Mouse (Mus musculus): ENCODE results near the gene Wfdc5.

The Wfdc5 gene

GRCm38 (mm10) chr2:164173394-164173793, 9.1 kb downstream of the Wfdc5 start:
- DNase-seq: no peak

GRCm38 (mm10) chr2:164170902-164171301, 11.6 kb downstream of the Wfdc5 start, which contains the start of gene Kcns1:
Gene Kcns1, minus strand, starts transcription at chr2:164171113.
- DNase-seq: no peak

- DNase-seq: no peak
Measured at GRCm38 (mm10) chr2:164170326-164170725, 12.2 kb downstream of the Wfdc5 start.

DNA sequence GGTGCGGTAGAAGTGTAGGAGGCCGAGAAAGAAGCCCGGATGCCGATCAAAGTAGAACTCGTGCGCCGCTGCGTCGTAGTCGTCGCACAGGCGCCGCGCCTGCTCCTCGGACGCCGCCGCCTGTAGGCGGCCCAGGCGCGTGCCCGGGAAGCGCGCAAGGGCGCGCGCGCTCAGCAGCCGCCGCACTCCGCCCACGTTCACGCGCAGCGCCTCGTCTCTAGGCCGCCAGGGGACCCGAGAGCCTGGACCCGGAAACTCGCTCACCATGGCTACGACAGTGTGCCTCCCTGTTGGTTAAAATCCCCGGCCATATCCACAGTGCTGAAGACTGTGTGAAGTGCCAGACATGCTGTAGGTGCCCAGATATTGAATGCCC, 14.0 kb downstream of the Wfdc5 start:
- DNase-seq: no peak

- no peak for DNase-seq
Measured at GRCm38 (mm10) chr2:164167752-164168570, 14.6 kb downstream of the Wfdc5 start.

- DNase-seq: no peak
Measured at GRCm38 (mm10) chr2:164164941-164165340, 17.6 kb downstream of the Wfdc5 start.

DNA sequence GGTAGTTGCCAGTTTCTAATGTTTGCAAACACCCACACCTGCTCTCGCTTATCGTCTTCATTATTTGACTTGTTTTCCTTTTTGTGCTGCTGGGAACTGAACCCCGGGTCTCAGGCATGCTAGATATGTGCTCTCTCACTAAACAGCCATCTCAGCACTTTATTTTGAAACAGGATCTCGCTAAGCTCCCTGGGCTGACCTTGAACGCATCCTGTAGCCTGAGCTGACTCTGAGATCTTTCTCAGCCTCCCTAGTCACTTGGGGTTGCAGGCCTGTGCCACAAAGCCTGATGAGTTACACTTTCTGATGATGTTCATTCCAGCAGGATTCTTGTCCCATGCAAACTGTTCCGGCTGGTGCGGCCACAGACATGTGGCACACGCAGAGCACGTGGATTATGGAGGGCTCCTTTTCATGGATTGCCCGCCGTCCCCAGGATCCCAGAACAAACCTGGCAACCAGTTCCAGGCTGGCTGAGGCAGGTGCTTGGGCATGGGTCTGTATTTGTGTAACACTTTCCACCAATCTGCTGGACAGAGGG, 21.0 kb downstream of the Wfdc5 start:
- DNase-seq: no peak

DNA sequence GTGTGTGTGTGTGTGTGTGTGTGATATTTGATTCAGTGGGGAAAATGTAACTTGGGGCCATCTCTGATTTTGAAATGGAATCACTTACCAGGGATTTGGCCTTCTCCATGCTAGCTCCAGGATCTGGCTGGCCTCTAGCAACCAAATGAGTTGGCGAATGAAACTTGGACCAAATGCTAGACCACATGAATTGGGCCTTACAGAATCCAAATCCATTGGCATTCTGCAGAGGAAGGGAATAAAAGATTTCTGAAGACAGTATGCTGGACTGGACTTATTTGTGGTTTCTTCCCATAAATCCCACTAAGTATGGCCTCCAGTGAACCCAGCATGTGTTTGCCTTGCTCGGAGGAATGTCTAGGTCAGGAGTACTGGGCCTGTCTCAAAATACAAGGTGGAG, 23.7 kb downstream of the Wfdc5 start:
- no peak for DNase-seq

DNA sequence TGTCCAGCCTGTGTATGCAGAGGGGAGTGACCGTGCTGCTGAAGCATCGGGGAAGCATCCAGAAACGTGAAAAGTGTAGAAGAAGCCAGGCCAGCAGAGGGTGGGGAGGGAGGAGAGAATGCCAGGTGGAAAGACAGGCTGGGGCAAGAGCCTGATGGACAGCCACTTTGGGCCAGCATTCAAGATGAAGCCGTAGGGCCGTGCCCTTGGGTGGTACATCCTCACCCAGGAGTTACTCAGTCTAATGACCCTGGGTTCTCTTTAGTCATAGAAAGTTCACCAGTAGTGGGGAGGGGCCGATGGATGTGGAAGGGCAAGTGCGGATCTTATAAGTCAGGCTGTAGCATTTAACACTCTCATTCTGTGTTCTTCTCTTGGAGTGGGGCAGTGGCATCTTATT, 26.4 kb downstream of the Wfdc5 start:
- no peak for DNase-seq

DNA sequence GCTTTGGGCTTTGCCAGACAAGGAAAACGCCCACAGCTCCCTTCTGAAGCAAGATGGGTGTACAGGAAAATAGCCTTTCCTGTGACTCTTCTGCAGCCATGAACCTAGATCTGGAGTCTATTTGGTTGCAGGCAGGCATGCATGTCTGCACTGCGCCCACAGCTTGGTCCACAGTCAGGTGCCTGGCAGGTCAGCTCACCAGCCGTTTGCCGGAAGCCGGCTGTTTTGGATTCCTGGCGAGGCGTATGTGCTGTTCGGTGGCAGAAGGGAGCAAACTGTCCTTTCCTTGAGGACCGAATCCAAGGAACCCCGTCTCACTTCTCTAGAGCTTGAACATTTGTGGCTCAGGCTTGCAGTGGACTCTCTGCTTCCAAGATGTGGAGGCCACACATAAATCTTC, 28.5 kb downstream of the Wfdc5 start:
- peak; percentile 28 for DNase-seq

DNA sequence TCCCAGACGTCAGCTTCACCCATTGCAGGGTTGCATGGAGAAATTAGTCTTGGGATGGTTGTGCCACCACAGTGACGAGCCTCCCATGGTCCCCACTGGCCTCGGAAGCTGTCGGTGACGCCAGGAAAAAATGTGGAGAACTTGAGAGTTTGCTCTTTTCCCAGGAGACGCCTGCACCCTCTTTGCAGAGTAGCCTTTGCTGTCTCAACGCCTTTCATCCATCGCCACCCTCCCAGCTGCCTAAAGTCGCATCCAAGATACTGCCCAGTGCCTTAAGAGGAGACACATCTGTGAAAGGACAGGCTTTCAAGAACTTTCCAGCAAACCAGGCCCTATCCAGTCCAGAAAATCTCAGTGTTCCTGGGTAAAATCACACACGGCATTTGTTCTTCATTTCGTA, 30.2 kb downstream of the Wfdc5 start:
- DNase-seq: no peak

GRCm38 (mm10) chr2:164150086-164150760, 32.3 kb downstream of the Wfdc5 start:
- no peak for DNase-seq

DNA sequence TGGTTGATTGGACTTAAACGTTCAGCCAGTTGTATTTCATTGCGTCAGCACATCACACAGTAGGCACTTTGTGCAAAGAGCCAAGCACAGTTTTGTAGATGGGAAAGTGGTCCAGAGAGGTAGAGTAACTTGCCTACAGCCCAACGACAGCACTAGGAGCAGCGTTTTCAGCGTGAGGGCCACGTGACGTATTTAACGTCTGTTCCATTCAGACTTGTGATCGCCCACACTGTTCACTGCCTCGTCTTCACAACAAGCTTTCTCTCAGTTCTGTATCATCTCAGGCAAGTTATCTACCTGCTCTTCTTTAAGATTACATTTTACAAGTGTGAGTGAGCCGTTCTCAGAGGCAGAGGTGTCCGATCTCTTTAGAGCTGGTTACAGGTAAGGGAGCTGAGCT, 36.0 kb downstream of the Wfdc5 start:
- DNase-seq: no peak

- no peak for DNase-seq
Measured at GRCm38 (mm10) chr2:164144541-164144940, 38.0 kb downstream of the Wfdc5 start.

GRCm38 (mm10) chr2:164144025-164144424, 38.5 kb downstream of the Wfdc5 start:
- DNase-seq: no peak

- DNase-seq: no peak
Measured at GRCm38 (mm10) chr2:164142021-164142420, 40.5 kb downstream of the Wfdc5 start.

DNA sequence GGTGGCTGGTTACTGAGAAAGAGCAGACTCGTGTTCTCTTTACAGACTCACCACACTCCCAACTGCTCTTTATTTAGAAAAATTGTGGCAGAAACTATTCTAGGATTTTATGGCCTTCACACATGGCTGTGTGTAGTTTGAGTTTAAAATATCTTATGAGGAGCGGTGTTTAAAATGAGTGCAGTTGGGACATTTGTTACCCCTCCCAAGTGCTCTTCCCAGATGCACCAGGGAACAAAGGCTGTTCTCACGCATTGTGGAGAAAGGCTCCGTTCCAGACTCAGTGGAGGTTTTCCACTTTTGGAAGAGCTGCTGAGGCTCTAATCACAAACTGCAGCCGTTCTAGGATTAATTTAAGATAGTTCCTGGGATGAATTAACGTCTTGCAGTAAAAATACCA, 44.8 kb downstream of the Wfdc5 start:
- DNase-seq: no peak

- no peak for DNase-seq
Measured at GRCm38 (mm10) chr2:164136393-164136792, 46.1 kb downstream of the Wfdc5 start.

DNA sequence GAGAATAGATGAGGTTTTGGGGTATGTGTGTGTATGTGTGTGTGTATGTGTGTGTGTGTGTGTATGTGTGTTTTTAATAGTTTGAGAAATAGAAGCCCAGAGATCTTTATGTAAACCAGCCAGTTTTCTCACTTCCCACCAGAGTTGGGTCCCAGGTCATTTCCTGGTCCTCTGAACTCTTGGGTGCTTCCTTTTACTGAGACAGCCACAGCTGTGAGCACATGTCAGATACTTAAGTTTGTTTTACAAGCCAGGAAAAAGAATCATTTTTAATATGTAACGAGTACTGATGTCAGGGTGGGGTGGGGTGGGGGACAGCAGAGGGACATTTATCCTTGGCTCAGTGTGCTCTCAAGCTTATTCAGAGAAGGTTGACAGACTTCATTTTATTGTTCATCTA, 47.2 kb downstream of the Wfdc5 start:
- DNase-seq: no peak

DNA sequence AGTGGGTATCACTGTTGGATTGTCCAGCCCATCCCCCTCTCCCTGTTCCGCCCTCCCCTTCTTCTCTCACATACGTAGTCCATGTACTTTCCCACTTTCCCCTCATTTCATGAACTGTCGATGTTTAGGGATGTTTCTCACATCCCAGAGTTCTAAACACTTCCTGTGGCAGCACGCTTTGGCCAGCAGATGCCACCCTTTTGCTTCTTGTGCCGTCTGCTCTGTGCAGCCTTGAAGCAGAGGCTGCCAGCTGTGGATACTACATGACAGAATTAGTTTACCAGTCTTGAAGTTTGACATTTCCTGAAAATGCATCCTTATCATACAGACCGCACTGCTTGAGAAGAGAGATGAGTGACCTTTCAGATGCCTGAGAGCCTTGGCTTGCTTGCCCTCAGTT, 48.0 kb downstream of the Wfdc5 start:
- no peak for DNase-seq

DNA sequence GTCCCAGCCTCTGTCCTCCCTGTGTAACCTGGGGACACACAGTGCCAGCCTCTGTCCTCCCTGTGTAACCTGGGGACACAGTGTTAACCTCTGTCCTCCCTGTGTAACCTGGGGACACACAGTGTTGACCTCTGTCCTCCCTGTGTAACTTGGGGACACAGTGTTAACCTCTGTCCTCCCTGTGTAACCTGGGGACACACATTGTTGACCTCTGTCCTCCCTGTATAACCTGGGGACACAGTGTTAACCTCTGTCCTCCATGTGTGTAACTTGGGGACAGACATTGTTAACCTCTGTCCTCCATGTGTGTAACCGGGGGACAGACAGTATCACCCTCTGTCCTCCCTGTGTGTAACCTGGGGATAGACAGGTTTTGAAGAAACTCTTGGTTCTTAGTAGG, 51.0 kb downstream of the Wfdc5 start:
- DNase-seq: no peak

GRCm38 (mm10) chr2:164128576-164129411, 53.7 kb downstream of the Wfdc5 start:
- no peak for DNase-seq

DNA sequence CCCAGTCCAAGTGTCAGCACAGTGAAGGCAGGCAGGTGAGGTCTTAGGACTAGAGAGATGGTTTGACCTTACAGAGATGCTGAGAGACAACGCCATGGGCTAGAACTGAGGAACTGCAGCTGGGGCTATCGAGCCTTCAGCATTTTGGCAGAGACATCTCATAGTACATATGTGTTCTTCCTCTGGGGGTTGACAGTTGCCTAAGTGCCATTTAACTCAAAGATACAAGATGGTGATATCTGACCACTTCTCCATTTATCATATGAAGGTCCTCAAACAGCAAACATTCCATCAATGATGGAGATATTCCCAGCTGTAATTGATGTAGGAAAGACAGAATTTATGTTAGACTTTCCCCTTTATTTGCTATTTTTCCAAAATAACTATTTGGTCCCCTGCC, 55.2 kb downstream of the Wfdc5 start:
- DNase-seq: no peak
